Mouse (Mus musculus) C2C12 (cell line): ENCODE results near the gene Mst1.

Experiments
- CTCF ChIP-seq: IDR thresholded peaks from one replicate; pipeline ENCODE4 v1.5.1; 2011; ENCODE audit not compliant: control insufficient read depth, insufficient read depth, insufficient read length
- MAX ChIP-seq: IDR thresholded peaks from one replicate; pipeline ENCODE4 v1.6.1; 2011; ENCODE audit warnings: mild to moderate bottlenecking, control low read depth
- USF1 ChIP-seq: IDR thresholded peaks from one replicate; pipeline ENCODE4 v1.6.1; 2011; ENCODE audit warnings: low read depth, mild to moderate bottlenecking, control low read depth, moderate library complexity

DNA sequence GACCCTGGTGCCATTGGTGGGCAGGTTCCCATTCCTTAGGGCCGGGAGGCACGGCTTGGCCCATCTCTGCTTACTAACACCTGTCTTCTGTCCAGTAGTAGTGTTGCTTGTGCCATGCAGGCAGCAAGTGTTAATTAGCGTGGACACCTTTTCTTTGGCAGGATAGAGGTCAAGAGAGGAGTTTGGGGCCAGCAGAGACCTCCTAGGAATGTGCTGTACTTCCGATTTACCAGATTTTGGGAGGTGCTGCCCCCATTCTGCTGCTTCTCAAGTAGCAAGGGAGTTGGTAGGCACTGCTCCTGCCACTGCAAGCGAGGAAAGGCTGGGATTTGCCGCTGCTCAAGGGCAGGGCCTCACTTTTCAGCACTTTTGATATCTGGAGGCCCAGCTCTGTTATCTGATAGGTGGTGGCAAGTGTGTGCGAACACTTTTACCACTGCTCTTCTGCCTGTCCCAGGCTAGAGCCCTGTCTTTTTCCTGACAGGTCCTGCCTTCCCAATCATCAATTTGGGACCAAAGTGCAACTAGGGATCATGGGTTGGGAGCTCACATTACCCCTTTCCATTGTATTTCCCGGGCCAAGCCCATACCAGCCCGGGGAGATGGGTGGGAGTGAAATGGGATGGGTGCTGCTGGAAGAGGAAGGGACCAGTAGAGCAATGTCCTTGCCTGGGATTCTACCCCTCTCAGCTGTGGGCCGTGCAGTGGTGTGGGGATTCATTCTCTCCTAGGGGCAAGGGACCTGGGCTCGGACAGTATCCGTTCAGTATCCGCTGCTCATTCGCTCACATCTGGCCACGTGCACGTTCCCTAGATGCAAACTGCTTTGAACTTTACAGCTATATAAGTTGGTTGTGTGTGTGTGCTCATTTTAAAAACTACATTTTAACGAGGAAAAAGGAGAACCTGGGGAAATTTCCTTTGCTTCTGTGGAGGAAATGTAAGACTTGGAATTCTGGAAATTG is 32.4 kb upstream of the Mst1 start:
- TF ChIP-seq CTCF: no peak
- no peak for TF ChIP-seq USF1
- no peak for TF ChIP-seq MAX
